Mouse (Mus musculus) kidney, adult 2 months (tissue): ENCODE measurements at regions not wholly inside any gene's neighbourhood (a gene's known extent, or its start where the extent isn't known, plus 50 kb on each side); places are given as distances from the start of the nearest gene placed in this dataset.
A peak's percentile ranks its signal among the peaks of the same experiment; 100 is the strongest.

Experiments used
- DNase-seq: peaks from one replicate; pipeline ENCODE4 v3.0.0; 2021
- H3K27ac ChIP-seq: fragments of 200-500 bp; 2 replicates; pipeline ENCODE4 v1.5.1; 2012; ENCODE audit warnings: low read depth, low read length, control low read depth, inconsistent platforms; ENCODE audit not compliant: insufficient read depth
- H3K27me3 ChIP-seq: fragments of 200-500 bp; replicated peaks from 2 replicates; pipeline ENCODE4 v1.6.1; 2012; ENCODE audit warnings: mild to moderate bottlenecking, moderate library complexity, low read length, inconsistent platforms; ENCODE audit not compliant: control insufficient read depth, insufficient read depth
- H3K36me3 ChIP-seq: fragments of 200-500 bp; 2 replicates; pipeline ENCODE4 v1.6.1; 2012; ENCODE audit warnings: mild to moderate bottlenecking, moderate library complexity, low read length, inconsistent platforms; ENCODE audit not compliant: control insufficient read depth, insufficient read depth
- H3K4me1 ChIP-seq: fragments of 200-500 bp; 2 replicates; pipeline ENCODE4 v1.6.1; 2011; ENCODE audit warnings: low read length; ENCODE audit not compliant: control insufficient read depth, insufficient read depth
- H3K4me3 ChIP-seq: fragments of 200-500 bp; 2 replicates; pipeline ENCODE4 v1.5.1; 2011; ENCODE audit warnings: mild to moderate bottlenecking, low read depth, low read length, control low read depth; ENCODE audit not compliant: insufficient read depth
- CTCF ChIP-seq: fragments of 200-500 bp; conservative IDR thresholded peaks from 2 replicates; pipeline ENCODE4 v1.5.1; 2011; ENCODE audit warnings: low read depth, mild to moderate bottlenecking, control low read depth, low read length, moderate library complexity, mixed read lengths; ENCODE audit not compliant: insufficient read depth, insufficient read length
- POLR2A ChIP-seq: fragments of 200-500 bp; IDR thresholded peaks from one replicate; pipeline ENCODE4 v1.6.1; 2011; ENCODE audit warnings: low read depth, low read length, control low read depth
- WGBS: fragments of 180-500 bp; shearing (Covaris S2); methylation state at CpG from one replicate; pipeline ENCODE4 v1.1.7; 2018; 5-methylcytosine and 5-hydroxymethylcytosine counted together

- no peaks in the 10 kb centered on the region; the same call in 1 of the 2 replicates for H3K27me3 ChIP-seq
- no peak for DNase-seq
- H3K36me3 ChIP-seq = no peaks in the 10 kb centered on the region
- no peaks in the 10 kb centered on the region for H3K4me1 ChIP-seq
- WGBS = 78% methylated on average over 12 of the region's 12 CpGs
- H3K4me3 ChIP-seq = no peak overlapping the region
- no peak for TF ChIP-seq POLR2A
- TF ChIP-seq CTCF = no peak
- no peak overlapping the region for H3K27ac ChIP-seq
Measured at GRCm38 (mm10) chr15:63532337-63533055, 312.5 kb downstream of the Gsdmc2 start.

- 97% methylated on average over 2 of the region's 2 CpGs for WGBS
- Histone ChIP-seq H3K27me3 (no peaks in the 10 kb centered on the region; the same call in 1 of the 2 replicates), H3K4me1 (no peaks in the 10 kb centered on the region), H3K4me3 (no peak overlapping the region), H3K36me3 (no peaks in the 10 kb centered on the region), H3K27ac (no peak overlapping the region)
- DNase-seq = no peak
- TF ChIP-seq CTCF (no peak), POLR2A (no peak)
Measured at GRCm38 (mm10) chr15:63527318-63527717, 317.7 kb downstream of the Gsdmc2 start.

GRCm38 (mm10) chr15:63526820-63527219 lies 318.2 kb downstream of the Gsdmc2 start:
- TF ChIP-seq POLR2A (no peak), CTCF (no peak)
- Histone ChIP-seq H3K36me3 (no peaks in the 10 kb centered on the region), H3K4me3 (no peak overlapping the region), H3K4me1 (no peaks in the 10 kb centered on the region), H3K27ac (no peak overlapping the region), H3K27me3 (no peaks in the 10 kb centered on the region; the same call in 1 of the 2 replicates)
- WGBS = 79% methylated on average over 2 of the region's 2 CpGs
- DNase-seq = no peak

GRCm38 (mm10) chr15:63517301-63517700 lies 327.7 kb downstream of the Gsdmc2 start:
- no peaks in the 10 kb centered on the region for H3K36me3 ChIP-seq
- H3K27me3 ChIP-seq = no peaks in the 10 kb centered on the region
- TF ChIP-seq POLR2A = no peak
- TF ChIP-seq CTCF = no peak
- H3K4me1 ChIP-seq = no peaks in the 10 kb centered on the region
- no peak overlapping the region for H3K4me3 ChIP-seq
- 55% methylated on average over 3 of the region's 3 CpGs for WGBS
- H3K27ac ChIP-seq = no peak overlapping the region
- DNase-seq = no peak

- Histone ChIP-seq H3K36me3 (no peaks in the 10 kb centered on the region), H3K4me1 (no peaks in the 10 kb centered on the region), H3K27ac (no peak overlapping the region), H3K27me3 (no peaks in the 10 kb centered on the region), H3K4me3 (no peak overlapping the region)
- WGBS = 34% methylated on average over 1 of the region's 1 CpGs
- DNase-seq = peak; percentile 2
- TF ChIP-seq CTCF = no peak
Measured at GRCm38 (mm10) chr15:63500453-63500852, 344.5 kb downstream of the Gsdmc2 start.

- H3K4me3 ChIP-seq = no peak overlapping the region
- TF ChIP-seq CTCF = no peak
- no peak for TF ChIP-seq POLR2A
- no peak for DNase-seq
- H3K27ac ChIP-seq = no peak overlapping the region
- no peaks in the 10 kb centered on the region for H3K36me3 ChIP-seq
- no peaks in the 10 kb centered on the region for H3K27me3 ChIP-seq
- WGBS = 80% methylated on average over 3 of the region's 3 CpGs
- H3K4me1 ChIP-seq = no peaks in the 10 kb centered on the region
Measured at GRCm38 (mm10) chr15:63498483-63498882, 346.5 kb downstream of the Gsdmc2 start.

- no peaks in the 10 kb centered on the region for H3K4me1 ChIP-seq
- H3K27me3 ChIP-seq = no peaks in the 10 kb centered on the region
- DNase-seq = no peak
- no peaks in the 10 kb centered on the region for H3K36me3 ChIP-seq
- 93% methylated on average over 3 of the region's 3 CpGs for WGBS
- TF ChIP-seq POLR2A = no peak
- TF ChIP-seq CTCF = no peak
- no peak overlapping the region for H3K27ac ChIP-seq
- H3K4me3 ChIP-seq = no peak overlapping the region
Measured at GRCm38 (mm10) chr15:63497207-63497606, 347.8 kb downstream of the Gsdmc2 start.

- TF ChIP-seq POLR2A = no peak
- TF ChIP-seq CTCF = no peak
- Histone ChIP-seq H3K36me3 (no peaks in the 10 kb centered on the region), H3K27ac (peak overlapping the region; percentile 71; the same call in 1 of the 2 replicates), H3K27me3 (no peaks in the 10 kb centered on the region), H3K4me3 (no peak overlapping the region), H3K4me1 (no peaks in the 10 kb centered on the region)
- WGBS = 56% methylated on average over 5 of the region's 5 CpGs
- DNase-seq = no peak
Measured at GRCm38 (mm10) chr15:63484910-63485309, 360.1 kb downstream of the Gsdmc2 start.
